Mouse (Mus musculus) forebrain, embryonic 14.5 days (tissue): ENCODE results near the gene Tas2r119. TPM values are rescaled to one million over a fixed set of nuclear protein-coding genes. Genes with fewer than 3 reads are reported as not detected.
A peak's percentile ranks its signal among the peaks of the same experiment; 100 is the strongest.

Source experiments
- ATAC-seq: fragments of 200-750 bp; cut with Nextera tagmentation; 2 replicates; pipeline ENCODE4 v1.8.0; 2017; ENCODE audit warnings: mild to moderate bottlenecking, moderate library complexity
- DNase-seq: peaks from one replicate; pipeline ENCODE4 v3.0.0-alpha.2; 2015; ENCODE audit warnings: low spot score
- H3K27ac ChIP-seq: fragments of 300-500 bp; sonication (generic); 2 replicates; pipeline ENCODE4 v1.5.1; 2014; ENCODE audit warnings: low read depth, mild to moderate bottlenecking, control low read depth, low read length, moderate library complexity
- H3K27me3 ChIP-seq: fragments of 300-500 bp; sonication (generic); replicated peaks from 2 replicates; pipeline ENCODE4 v1.6.1; 2014; ENCODE audit warnings: low read length, control low read depth, mixed read lengths; ENCODE audit not compliant: control insufficient read depth, insufficient read depth
- H3K36me3 ChIP-seq: fragments of 300-500 bp; sonication (generic); 2 replicates; pipeline ENCODE4 v1.6.1; 2014; ENCODE audit warnings: low read length, control low read depth; ENCODE audit not compliant: control insufficient read depth, insufficient read depth
- H3K4me1 ChIP-seq: fragments of 300-500 bp; sonication (generic); 2 replicates; pipeline ENCODE4 v1.6.1; 2014; ENCODE audit warnings: antibody characterized with exemption, low read length, control low read depth; ENCODE audit not compliant: control insufficient read depth, insufficient read depth
- H3K4me2 ChIP-seq: fragments of 300-500 bp; sonication (generic); 2 replicates; pipeline ENCODE4 v1.6.1; 2014; ENCODE audit warnings: mild to moderate bottlenecking, control low read depth, low read length
- H3K4me3 ChIP-seq: fragments of 300-500 bp; sonication (generic); 2 replicates; pipeline ENCODE4 v1.5.1; 2014; ENCODE audit warnings: low read depth, low read length, control low read depth
- H3K9ac ChIP-seq: fragments of 300-500 bp; sonication (generic); 2 replicates; pipeline ENCODE4 v1.6.1; 2014; ENCODE audit warnings: mild to moderate bottlenecking, low read length, control low read depth, moderate library complexity
- H3K9me3 ChIP-seq: fragments of 300-500 bp; sonication (generic); replicated peaks from 2 replicates; pipeline ENCODE4 v1.6.1; 2016; ENCODE audit warnings: low read length, control low read depth, mixed read lengths; ENCODE audit not compliant: control insufficient read depth
- WGBS: fragments of 180-500 bp; shearing (Covaris S2); extraction: QIAGEN DNeasy Blood & Tissue Kit; methylation state at CpG from one replicate; pipeline ENCODE4 v1.1.7; 2014; 5-methylcytosine and 5-hydroxymethylcytosine counted together
- polyA plus RNA-seq: library from polyadenylated mRNA; unstranded; fragments of >200 nt; fragmentation: Nextera tagmentation; extraction: Ambion mirVana; gene quantifications from 2 replicates; pipeline ENCODE4 v1.2.1, GENCODE M21; 2014

Tas2r119 gene
- polyA plus RNA-seq, 1 experiment from 2014 or later, result not detected

GRCm38 (mm10) chr15:32172175-32172987, 4.7 kb upstream of the Tas2r119 start:
- H3K4me1 ChIP-seq, result peaks cover 20% of the 10 kb centered on the region
- ATAC-seq (peak; percentile 94), DNase-seq (peak; percentile 93)
- H3K4me2 ChIP-seq, result 0 out of 2 replicates have a peak overlapping the region, but pooled peaks have one; percentile 5
- H3K36me3 ChIP-seq, result no peaks in the 10 kb centered on the region
- no peaks in the 10 kb centered on the region for H3K27me3 ChIP-seq
- peak overlapping the region; percentile 78 for H3K27ac ChIP-seq
- H3K9ac ChIP-seq, result no peak overlapping the region
- 8% methylated on average over 9 of the region's 9 CpGs for WGBS
- no peaks in the 10 kb centered on the region for H3K9me3 ChIP-seq
- H3K4me3 ChIP-seq, result no peak overlapping the region

GRCm38 (mm10) chr15:32172988-32173329, 4.1 kb upstream of the Tas2r119 start:
- Histone ChIP-seq H3K27me3 (no peaks in the 10 kb centered on the region), H3K9me3 (no peaks in the 10 kb centered on the region), H3K9ac (no peak overlapping the region), H3K36me3 (no peaks in the 10 kb centered on the region), H3K4me1 (peaks cover 20% of the 10 kb centered on the region), H3K4me3 (no peak overlapping the region), H3K4me2 (no peak overlapping the region), H3K27ac (no peak overlapping the region; the same call in 1 of the 2 replicates)
- no peak for DNase-seq
- 12% methylated on average over 2 of the region's 2 CpGs for WGBS
- ATAC-seq, result no peak; the same call in 1 of the 2 replicates

- Histone ChIP-seq H3K36me3 (no peaks in the 10 kb centered on the region), H3K4me2 (no peak overlapping the region), H3K27ac (no peak overlapping the region), H3K27me3 (no peaks in the 10 kb centered on the region), H3K4me1 (no peaks in the 10 kb centered on the region), H3K9ac (no peak overlapping the region), H3K9me3 (no peaks in the 10 kb centered on the region), H3K4me3 (no peak overlapping the region)
- no peak for ATAC-seq
- no peak for DNase-seq
- WGBS, result 95% methylated on average over 1 of the region's 1 CpGs
These were observed 3.1 kb downstream of the Tas2r119 start for GRCm38 (mm10) chr15:32180010-32180725.

GRCm38 (mm10) chr15:32182026-32182425, 4.9 kb downstream of the Tas2r119 start:
- DNase-seq (no peak), ATAC-seq (no peak)
- Histone ChIP-seq H3K4me2 (no peak overlapping the region), H3K4me3 (no peak overlapping the region), H3K27ac (no peak overlapping the region), H3K9ac (no peak overlapping the region), H3K9me3 (no peaks in the 10 kb centered on the region), H3K4me1 (no peaks in the 10 kb centered on the region), H3K36me3 (no peaks in the 10 kb centered on the region), H3K27me3 (no peaks in the 10 kb centered on the region)
- WGBS, result 100% methylated on average over 1 of the region's 1 CpGs

GRCm38 (mm10) chr15:32184964-32185363, 7.9 kb downstream of the Tas2r119 start:
- H3K4me3 ChIP-seq, result no peak overlapping the region
- ATAC-seq, result no peak

GRCm38 (mm10) chr15:32189879-32190278, 12.8 kb downstream of the Tas2r119 start:
- Histone ChIP-seq H3K4me2 (no peak overlapping the region), H3K27ac (no peak overlapping the region), H3K9me3 (no peaks in the 10 kb centered on the region), H3K4me1 (no peaks in the 10 kb centered on the region), H3K36me3 (no peaks in the 10 kb centered on the region), H3K4me3 (no peak overlapping the region), H3K9ac (no peak overlapping the region), H3K27me3 (no peaks in the 10 kb centered on the region)
- WGBS, result 87% methylated on average over 3 of the region's 3 CpGs
- DNase-seq (no peak), ATAC-seq (no peak)

More at GRCm38 (mm10) chr15:32184964-32185363, 7.9 kb downstream of the Tas2r119 start:
- no peak for DNase-seq
- Histone ChIP-seq H3K9ac (no peak overlapping the region), H3K27ac (no peak overlapping the region), H3K4me2 (no peak overlapping the region), H3K36me3 (no peaks in the 10 kb centered on the region), H3K27me3 (no peaks in the 10 kb centered on the region), H3K9me3 (no peaks in the 10 kb centered on the region), H3K4me1 (no peaks in the 10 kb centered on the region)

- H3K4me2 ChIP-seq, result no peak overlapping the region
- 88% methylated on average over 6 of the region's 6 CpGs for WGBS
- ATAC-seq, result no peak
These were observed 13.3 kb downstream of the Tas2r119 start for GRCm38 (mm10) chr15:32190436-32190835.

GRCm38 (mm10) chr15:32192948-32193347, 15.9 kb downstream of the Tas2r119 start:
- H3K27me3 ChIP-seq, result no peaks in the 10 kb centered on the region
- H3K9me3 ChIP-seq, result no peaks in the 10 kb centered on the region
- WGBS, result 66% methylated on average over 1 of the region's 1 CpGs
- no peak overlapping the region for H3K4me2 ChIP-seq
- ATAC-seq, result no peak
- no peak overlapping the region for H3K27ac ChIP-seq
- H3K9ac ChIP-seq, result no peak overlapping the region
- no peaks in the 10 kb centered on the region for H3K36me3 ChIP-seq
- no peaks in the 10 kb centered on the region for H3K4me1 ChIP-seq
- no peak for DNase-seq
- H3K4me3 ChIP-seq, result no peak overlapping the region

More at GRCm38 (mm10) chr15:32190436-32190835, 13.3 kb downstream of the Tas2r119 start:
- no peak for DNase-seq
- no peak overlapping the region for H3K9ac ChIP-seq
- H3K27ac ChIP-seq, result no peak overlapping the region
- H3K9me3 ChIP-seq, result no peaks in the 10 kb centered on the region
- no peaks in the 10 kb centered on the region for H3K36me3 ChIP-seq
- H3K4me3 ChIP-seq, result no peak overlapping the region
- no peaks in the 10 kb centered on the region for H3K27me3 ChIP-seq
- H3K4me1 ChIP-seq, result no peaks in the 10 kb centered on the region

GRCm38 (mm10) chr15:32198076-32198475, 21.0 kb downstream of the Tas2r119 start:
- 74% methylated on average over 9 of the region's 9 CpGs for WGBS
- no peak overlapping the region for H3K9ac ChIP-seq
- H3K27ac ChIP-seq, result no peak overlapping the region
- H3K4me1 ChIP-seq, result no peaks in the 10 kb centered on the region; the same call in 1 of the 2 replicates
- no peaks in the 10 kb centered on the region for H3K36me3 ChIP-seq
- no peaks in the 10 kb centered on the region for H3K27me3 ChIP-seq
- no peak for ATAC-seq
- no peaks in the 10 kb centered on the region for H3K9me3 ChIP-seq
- no peak overlapping the region for H3K4me3 ChIP-seq
- no peak for DNase-seq
- H3K4me2 ChIP-seq, result no peak overlapping the region
